Mouse (Mus musculus): Measurements from ENCODE around the gene P2rx4.

DNA sequence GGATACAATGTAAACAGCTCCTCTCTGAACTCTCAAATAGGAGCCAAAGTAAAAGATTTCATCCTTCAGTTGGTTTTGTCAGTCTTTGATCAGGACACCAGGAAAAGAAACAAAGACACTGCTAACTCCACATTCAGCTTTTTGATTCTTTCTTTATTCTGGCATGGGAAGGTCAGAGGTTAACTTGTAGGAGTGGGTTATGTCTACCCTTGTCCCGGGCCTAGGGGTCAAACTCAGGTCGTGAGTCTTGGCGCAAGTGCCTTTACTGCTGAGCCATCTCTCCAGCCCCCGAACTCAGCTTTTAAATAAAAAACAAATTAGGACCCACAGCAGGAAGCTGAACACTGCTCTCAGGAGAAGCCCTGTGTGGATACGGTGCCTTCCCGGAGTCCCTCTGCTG is 48.8 kb downstream of the P2rx4 start:
- TF ChIP-seq CTCF (IDR thresholded peaks at IDR 0.05; ENCODE audit: low read depth): no peak
- no peak for TF ChIP-seq EP300 (IDR thresholded peaks at IDR 0.05; ENCODE audit: low read depth)
